Mouse (Mus musculus): ENCODE data around the gene Dhx8. TPM values are rescaled to one million over a fixed set of nuclear protein-coding genes. Genes with fewer than 3 reads are reported as not detected.

The Dhx8 gene
- total RNA-seq, 4 experiments from 2014 or later = 13.6 to 15.8 (median 14.6) TPM

DNA sequence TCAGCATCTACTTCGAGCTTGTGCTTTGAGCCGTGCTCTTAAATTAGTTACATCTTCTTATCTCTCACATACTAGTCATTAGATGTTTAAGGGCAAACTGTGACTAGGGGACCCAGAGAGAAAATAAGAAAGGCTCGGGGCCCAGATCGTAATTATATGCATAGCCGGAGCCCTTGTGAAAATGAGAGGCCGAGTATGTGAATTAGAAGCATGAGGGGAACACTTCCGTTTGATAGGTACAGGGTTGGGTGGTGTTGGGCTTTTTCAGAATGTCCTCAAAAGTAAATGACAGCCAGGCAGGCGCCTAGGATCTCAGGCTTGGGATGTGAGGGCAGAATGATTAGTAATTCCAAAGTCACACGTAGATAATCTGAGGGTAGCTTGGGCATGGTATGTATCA, 877 bp downstream of the Dhx8 start:
- DNase-seq (ENCODE audit: low spot score) = no peak

DNA sequence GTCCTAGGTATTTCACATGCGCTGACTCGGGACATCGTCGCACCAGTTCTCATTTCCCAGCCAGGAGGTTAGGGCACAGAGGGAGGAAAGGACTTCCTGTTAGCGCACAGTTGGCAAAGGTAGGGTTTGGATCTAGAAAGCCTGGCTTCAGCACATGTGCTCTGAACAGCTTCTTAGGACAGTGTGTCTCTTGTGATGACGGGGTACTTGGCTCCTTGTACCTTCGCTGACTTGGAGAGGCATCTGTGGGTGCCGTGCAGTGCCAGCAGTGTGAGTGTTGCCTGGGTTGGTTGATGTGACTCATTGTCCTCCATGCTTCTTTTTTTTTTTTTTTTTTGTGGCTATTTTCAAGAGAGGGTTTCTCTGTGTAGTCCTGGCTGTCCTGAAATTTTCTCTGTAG, 23.9 kb downstream of the Dhx8 start:
- DNase-seq (ENCODE audit: low spot score) = peak; percentile 19

DNA sequence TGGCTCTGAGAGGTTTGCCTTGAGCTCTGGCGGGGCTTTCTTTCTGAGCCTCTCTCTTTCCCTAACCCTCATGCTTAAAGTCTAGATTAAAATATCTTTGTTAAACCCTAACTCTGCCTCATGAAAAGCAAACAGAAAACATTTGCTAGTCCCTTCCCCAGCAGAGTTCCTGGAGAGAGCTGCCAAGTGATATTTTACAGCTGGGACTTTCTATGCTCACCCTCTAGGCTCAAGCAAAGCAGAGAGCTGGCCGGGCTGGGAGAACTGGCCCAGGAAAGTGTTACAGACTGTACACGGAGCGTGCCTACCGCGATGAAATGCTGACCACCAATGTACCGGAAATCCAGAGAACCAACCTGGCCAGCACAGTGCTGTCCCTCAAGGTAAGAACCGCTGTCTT, 24.6 kb downstream of the Dhx8 start:
- no peak for DNase-seq (ENCODE audit: low spot score)

DNA sequence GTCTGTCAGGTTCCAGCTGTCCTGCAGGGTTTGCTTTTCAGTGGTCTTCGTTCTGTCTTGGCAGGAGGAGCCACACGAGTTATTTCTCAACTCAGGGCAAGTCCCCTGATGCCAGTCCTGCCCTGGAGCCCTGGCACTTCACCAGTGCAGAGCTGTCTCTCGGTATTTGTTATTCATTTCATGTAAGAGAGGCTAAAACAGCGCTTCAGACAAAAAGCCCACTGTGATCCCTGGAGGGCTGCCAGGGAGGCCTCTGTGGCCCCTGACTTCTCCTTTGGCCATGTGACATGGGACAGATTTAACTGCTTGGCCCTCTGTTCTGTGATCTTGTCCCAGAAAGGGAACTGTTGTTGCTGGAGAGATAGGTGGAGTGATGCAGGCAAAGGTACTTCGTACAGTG, 25.7 kb downstream of the Dhx8 start:
- no peak for DNase-seq (ENCODE audit: low spot score)

DNA sequence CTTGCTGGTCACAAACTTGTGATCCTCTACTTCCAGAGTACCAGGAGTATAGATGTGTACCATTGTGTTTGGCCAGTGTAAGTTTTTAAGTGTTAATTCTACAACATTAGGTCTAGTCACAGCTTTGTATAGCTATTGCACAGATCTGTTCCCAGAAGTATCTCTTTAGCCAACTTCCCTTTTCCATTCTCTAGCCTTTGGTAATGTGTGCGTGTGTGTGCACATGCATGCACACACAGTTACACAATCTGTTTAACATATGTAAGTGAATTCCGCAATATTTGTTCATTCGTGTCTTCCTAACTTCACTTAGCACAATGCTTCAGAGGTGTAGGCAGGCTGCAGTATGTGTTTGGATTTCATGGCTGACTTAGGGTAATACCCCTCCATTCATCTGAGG, 26.8 kb downstream of the Dhx8 start:
- DNase-seq (ENCODE audit: low spot score) = no peak

DNA sequence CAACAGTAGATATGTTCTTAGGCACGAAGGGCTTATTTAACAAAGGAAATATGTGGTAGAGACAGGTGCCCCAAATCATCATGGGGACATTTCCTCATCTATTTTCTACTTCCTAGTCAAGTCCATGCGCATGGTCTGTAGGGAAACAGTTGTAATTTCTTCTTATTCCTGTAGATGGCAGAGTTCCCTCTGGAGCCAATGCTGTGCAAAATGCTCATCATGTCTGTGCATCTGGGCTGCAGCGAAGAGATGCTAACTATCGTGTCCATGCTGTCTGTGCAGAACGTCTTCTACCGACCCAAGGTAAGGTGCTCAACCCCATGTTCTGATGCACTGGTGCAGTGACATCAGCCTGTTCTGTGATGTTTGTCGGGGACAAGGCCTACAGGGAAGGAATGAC, 31.0 kb downstream of the Dhx8 start:
- peak; percentile 53 for DNase-seq (ENCODE audit: low spot score)

DNA sequence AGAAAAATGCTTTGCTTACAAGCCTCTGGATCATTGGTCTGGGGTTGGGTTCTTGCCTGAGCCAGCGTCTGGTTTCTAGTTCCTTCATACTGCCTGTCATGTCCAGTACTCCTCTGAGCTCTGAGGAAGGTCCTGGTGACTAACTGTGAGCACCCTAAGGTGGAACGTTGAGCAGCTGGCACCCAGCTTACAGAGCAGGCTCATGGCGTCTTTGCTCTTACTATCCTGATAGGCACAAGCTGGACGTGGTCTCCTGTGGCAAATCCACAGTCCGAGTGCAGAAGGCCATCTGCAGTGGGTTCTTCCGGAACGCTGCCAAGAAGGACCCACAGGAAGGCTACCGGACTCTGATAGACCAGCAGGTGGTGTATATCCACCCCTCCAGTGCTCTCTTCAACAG, 31.8 kb downstream of the Dhx8 start:
- no peak for DNase-seq (ENCODE audit: low spot score)

DNA sequence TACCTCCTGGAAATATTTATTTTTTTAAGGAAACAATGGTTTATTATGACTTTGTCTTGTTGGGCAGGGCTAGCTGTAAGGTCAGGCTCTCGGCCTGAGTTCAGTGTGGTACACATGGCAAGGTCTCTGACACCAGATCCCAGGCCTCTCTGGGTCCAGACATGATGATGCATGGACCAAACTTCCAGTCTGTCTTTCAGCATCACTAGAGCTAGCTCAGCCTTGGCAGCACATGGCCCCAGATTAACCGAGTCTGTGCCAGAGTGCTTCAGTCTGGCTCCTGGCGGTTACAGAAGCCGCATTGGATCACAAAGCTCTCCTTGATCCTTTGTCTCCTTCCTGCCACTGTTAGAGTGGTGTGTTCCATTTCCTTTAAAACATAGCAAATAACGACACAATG, 34.6 kb downstream of the Dhx8 start:
- DNase-seq (ENCODE audit: low spot score) = no peak

DNA sequence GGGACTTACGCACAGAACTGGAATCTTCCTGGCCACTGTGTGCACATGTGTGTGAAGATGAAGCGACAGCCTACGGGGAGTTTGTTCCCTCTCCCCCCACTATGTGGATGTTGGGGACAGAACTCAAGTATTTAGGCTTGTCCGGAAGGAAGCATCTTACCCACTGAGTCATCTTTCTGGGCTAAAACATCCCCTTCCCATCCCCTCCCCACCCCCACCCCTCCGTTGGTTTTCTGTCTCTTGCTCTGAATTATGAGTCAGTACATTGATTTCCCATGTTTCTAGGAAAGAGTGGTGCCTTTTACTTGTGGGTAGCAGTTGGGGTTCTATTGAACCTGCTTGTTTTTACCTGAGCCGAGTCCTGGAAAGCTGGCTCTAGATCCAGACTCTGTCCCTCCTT, 36.0 kb downstream of the Dhx8 start:
- no peak for DNase-seq (ENCODE audit: low spot score)

DNA sequence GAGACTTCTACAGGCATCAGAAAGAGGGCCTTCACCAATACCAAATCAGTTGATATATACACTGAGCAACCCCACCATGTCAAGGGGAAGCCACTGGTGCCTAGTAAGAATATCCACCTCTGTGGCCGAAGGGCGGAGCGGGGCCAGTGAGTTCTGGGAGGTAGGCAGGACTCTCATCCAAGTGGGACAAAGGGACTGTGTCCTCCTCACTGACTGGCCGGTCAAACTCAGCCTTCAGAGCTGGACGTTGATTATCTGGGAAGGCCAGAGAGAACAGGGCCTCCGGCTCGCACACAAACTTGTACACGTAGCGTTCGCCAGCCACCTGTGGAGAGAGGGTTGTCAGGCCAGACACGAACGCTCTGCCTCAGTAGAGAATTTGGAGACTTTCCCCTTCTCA, 37.5 kb downstream of the Dhx8 start:
- no peak for DNase-seq (ENCODE audit: low spot score)

DNA sequence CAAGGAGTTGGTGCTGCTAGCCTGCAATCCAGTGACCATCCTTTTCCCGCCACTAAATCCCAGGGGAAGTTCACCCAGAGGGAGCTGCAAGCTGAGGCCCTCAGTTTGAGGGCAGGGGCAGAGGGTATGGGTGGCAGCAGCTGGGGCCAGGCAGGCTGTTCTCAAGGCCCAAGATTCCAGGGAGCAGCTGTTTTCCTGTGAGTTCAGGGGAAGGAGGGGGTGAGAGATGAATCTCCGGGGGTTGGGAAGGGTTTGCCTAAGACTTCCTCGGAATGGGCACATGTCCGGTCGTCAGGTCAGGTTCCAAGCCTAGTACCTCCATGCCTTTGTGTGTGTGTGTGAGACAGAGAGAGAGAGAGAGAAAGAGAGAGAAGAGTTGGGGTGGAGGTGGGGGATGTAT, 39.3 kb downstream of the Dhx8 start:
- no peak for DNase-seq (ENCODE audit: low spot score)

DNA sequence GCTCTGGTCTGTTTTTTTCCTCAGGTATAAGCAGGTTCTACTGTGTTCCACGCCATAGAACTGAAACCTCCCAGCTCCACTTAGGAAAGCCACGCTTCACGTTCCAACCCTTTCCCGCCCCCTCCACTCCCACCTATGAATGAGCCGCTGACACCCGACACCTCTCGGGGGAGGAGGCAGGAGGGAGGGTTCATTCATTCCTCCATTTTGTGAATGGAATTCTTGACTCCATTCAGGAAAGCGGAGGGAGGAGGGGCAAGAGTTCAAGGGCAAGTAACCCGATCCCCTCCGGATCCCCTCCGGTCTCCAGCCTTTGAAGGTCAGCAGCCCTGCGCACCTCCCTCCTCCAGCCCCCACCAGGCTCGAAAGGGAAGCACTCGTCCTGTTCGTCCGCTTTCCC, 39.7 kb downstream of the Dhx8 start:
- DNase-seq (ENCODE audit: low spot score) = peak; percentile 39

DNA sequence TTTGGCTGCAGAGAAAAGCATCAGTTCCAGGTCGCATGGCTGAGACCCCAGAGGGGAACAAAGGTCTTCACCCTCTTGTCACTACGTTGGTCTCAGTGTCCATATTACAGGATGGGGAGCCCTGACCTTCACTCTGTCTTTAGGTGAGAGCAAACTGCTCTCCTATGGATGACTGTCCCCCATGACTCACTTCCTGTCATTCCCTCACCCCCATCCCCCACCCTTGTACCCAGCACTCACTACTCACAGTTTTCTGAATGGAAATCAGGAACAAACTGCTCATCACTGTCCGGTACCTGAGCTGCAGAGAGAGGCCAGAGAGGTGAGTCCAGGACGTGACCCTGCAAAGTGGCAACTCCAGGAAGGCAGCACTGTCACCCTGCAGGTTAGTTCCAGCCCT, 44.1 kb downstream of the Dhx8 start:
- DNase-seq (ENCODE audit: low spot score) = no peak

DNA sequence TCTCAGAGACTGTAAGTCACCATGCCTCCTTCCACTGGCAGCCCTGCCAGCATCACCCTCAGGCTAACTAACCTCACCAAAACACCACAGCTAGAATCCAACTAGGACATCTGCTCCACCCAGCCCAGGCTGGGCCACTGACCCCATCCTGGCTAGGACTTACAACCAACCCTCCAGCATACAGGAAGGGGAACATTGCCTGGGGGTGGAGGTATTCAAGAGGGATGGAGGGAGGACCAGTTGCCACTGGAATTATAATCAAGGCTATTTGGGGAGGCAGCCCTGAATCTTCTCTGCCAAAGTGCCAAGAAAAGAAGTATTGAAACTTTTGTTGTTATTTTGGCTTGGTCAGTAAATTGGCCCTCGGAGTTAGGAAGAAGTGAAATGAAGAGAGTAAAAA, 50.4 kb downstream of the Dhx8 start:
- no peak for DNase-seq (ENCODE audit: low spot score)

DNA sequence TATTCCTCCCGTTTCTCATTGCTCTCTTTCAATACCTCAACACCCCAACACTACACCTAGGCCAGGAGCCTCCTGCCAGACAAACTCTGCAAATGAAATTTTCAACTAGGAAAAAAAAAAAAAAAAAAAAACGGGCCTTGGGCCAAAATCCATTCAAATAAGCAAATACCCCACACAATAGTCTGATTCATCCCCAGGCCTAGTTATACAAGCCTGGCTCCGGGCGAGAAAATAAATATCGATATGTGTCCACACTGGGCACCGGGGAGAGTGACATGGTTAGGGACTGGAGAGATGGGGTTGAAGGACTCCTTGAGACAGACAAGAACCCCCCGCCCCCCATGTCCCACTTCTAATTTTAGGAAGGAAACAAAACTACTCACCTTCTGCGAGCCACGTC, 50.9 kb downstream of the Dhx8 start:
- DNase-seq (ENCODE audit: low spot score) = no peak

DNA sequence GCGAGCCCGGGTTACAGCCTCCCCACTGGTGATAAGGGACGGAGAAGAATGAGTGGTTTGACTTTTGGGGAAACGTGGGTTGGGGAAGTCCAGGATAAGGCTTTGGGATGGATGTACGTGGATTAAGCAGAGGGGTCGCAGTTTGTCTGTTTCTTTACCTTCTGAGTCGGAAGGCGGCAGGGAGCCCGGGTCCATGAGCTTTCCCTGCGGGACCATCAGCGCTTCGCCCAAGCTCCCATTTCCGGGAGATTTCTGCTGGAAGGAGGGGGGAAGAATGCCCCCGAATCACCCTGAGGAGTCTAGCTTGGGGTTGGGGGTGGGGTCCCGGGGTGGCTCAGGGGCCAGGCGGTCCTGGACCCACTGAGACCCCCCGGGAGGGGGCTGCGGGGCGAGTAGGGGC, 51.4 kb downstream of the Dhx8 start:
- no peak for DNase-seq (ENCODE audit: low spot score)

DNA sequence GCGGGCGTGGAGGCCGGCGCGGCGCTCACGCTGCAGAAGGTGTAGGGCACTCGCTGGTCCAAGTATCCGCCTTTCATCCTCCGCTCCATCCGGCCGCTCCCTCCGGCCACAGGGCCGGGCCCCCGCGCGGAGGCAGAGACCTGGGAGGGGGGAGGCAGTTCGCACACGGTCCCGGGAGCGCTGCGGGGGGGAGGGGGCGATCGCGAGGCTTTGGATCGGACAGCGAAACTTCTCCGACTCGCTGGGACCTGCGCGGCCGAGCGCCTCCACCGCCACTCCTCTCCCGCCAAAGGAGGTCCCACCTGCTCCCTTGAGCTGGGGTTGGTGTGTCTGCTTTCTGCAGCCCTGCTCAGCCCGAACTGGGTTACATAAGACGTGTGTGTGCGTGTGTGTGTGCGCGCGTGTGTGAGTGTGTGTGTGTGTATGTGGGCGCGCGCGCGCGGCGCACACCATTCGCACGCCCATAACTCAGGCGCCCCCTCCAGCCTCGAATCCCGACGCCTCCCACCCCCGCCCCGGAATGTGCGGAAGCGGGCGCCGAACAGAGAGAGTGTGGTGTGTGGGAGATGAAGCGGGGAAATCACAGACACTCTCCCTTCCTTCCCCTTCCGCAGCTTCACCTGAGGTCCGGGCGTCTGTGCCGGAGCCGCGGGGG, 51.9 kb downstream of the Dhx8 start:
- no peak for DNase-seq (ENCODE audit: low spot score)

DNA sequence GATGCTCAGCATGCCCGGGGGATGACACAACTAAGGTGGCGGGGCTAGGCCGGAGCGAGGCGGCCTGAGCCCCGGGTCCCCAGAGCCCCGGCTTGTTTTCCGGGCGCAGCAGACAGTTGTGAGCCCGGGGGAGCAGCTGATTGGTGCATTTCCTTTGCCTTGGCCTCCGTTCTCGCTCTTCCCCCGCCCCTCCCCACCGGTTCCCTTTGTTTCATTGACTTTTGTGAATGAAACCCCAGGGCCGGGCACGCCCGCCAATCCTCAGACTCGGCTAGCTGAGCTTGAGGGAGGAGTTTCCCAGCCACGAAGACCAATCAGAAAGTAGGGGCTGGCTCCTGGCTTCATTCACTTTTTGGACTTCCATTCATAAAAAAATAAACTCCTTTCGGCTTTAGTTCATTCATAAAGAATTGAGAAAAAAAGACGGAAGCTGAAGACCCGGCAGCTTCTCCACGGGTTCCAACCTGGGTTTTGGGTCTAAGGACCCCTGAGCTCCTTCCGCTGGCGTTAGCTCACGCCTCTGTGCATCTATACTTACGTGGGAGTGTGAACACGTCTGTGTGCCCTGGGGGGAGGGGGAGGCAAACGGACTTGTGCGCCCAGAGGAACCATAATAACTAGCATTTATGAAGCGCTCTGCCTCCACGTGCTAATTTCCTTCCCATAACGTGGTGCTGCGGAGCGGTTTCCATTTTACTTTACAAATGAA, 52.6 kb downstream of the Dhx8 start, which contains the start of gene Etv4:
TSS of gene Etv4 (minus strand) at position 229 of the 709 bp plus-strand sequence.
- peak; percentile 81 for DNase-seq (ENCODE audit: low spot score)

DNA sequence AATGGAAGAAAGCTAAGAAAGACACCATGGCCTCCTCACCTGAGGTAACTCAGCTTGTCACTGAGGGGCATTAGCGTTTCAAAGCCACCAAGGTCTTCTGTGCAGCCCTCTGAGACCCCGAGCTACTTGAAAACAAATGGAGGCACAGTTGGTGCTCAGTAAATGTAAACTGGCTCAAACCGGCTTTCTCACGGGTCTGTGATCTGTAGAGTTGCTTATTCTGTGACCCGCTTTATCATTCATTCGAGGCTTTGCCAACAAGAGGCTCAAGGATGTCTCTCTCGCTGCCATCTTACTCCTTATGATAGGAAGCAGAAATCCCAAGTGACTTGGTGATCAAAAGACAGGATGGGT, 53.1 kb downstream of the Dhx8 start:
- no peak for DNase-seq (ENCODE audit: low spot score)

DNA sequence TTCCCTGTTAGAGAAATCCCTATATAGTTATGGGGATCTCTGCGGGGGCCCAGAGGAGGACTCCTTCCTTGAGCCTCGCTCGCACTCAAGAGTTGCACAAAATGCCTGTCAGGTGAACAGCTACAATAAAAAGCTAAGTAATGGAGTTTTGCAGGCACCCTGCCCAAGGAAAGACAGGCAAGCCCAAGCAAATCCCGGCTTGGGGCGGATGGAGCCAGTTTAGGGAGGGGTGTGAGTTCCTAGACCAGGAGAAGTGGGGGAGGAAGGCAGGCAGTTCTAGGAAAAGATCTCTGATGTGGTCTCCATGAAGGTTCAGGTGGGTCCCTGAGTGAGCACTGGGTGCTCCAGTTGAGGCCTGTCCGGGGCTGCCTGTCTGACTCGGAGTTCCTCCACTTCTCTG, 53.9 kb downstream of the Dhx8 start:
- no peak for DNase-seq (ENCODE audit: low spot score)

DNA sequence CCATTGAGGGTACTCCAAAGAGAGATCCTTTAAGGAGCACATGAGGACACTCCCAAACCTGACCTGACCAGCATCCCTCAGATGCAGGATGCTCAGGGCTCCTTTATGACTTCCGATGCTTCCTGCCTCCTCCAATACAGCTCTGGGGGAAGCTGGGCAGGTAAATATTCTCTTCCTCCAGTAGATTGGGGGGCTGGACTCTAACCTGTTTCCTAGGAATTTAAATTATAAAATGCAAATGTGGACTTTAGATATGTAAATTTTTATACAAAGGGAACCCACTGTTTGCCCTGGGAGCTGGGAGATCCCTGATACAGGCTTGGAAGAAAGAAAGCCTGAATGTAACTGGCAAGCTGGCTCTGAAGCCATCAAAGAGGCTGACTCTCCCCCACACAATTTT, 54.7 kb downstream of the Dhx8 start:
- no peak for DNase-seq (ENCODE audit: low spot score)

DNA sequence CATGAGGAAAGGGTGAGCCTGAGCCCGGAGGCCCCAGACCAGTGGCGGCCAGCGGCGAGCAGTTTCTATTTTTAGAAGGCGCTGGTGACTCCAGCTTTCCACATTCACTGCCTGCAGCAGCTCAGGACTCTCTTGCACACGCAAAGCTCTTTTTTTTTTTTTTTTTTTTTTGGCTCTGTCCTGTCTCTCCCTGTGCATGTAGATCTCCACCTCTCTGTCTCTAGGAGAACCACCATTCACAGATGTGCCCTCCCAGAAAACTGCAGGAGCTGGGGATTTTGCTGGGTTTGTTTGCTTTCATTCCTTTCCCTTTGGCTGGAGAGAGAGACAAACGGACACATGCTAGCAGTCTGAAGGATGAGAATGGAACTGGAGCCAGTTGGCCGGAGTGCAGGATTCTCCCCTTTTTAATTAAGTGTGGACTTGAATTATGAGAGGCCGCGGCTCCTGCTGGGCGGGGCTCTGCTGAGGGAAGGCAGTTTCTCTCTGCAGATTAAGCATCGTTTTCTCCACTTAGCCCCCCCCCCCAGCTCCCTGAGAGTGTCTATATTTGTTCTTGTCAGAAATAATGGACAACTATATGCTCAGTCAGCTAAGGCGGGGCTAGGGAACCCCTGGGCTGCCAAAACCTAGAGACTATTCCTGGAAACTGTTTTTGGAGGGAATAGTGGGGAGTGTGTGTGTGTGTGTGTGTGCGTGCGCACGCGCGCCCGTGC, 58.2 kb downstream of the Dhx8 start:
- no peak for DNase-seq (ENCODE audit: low spot score)

DNA sequence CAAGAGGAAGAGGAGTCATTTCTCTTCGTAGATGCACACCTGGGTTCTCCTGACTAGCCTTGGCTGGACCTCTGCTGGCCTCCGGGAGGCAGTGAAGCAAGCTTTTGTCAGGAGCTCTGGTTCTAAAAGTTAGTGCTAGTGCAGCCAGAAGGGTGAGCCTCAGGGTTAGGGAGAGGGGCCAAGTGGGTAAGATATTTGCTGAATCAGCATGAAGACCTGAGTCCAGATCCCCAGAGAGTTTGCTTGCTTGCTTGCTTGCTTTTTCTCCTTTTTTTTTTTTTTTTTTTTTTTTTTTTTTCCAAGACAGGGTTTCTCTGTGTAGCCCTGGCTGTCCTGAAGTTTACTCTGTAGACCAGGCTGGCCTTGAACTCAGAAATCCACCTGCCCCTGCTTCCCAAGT, 64.6 kb downstream of the Dhx8 start:
- DNase-seq (ENCODE audit: low spot score) = no peak
